Mouse (Mus musculus): Measurements from ENCODE around the gene Ppp2r1b. TPM values are rescaled to one million over a fixed set of nuclear protein-coding genes. Genes with fewer than 3 reads are reported as not detected.

The Ppp2r1b gene
- polyA plus RNA-seq, 1 experiment, result 30.2 TPM

- Histone ChIP-seq H3K4me1 (ENCODE audit: control insufficient read depth, insufficient read depth, low read length) (no peaks in the 10 kb centered on the region), H3K4me3 (replicated peaks; ENCODE audit: insufficient read depth, low read depth, low read length) (no peak overlapping the region), H3K27ac (ENCODE audit: insufficient read depth, low read length) (no peak overlapping the region), H3K27me3 (ENCODE audit: control insufficient read depth, insufficient read depth, low read length) (no peaks in the 10 kb centered on the region)
- TF ChIP-seq CTCF (IDR thresholded peaks at IDR 0.05; ENCODE audit: borderline replicate concordance, insufficient read depth, low read depth, low read length) (no peak), POLR2A (IDR thresholded peaks at IDR 0.05; ENCODE audit: borderline replicate concordance, insufficient read depth, low read length) (no peak)
- no peak for DNase-seq
- 95% methylated on average over 7 of the region's 7 CpGs for WGBS
Observed at GRCm38 (mm10) chr9:50811187-50811586, 33.9 kb upstream of the Ppp2r1b start.

- no peak for DNase-seq
- Histone ChIP-seq H3K27me3 (ENCODE audit: control insufficient read depth, insufficient read depth, low read length) (no peaks in the 10 kb centered on the region), H3K4me1 (ENCODE audit: control insufficient read depth, insufficient read depth, low read length) (no peaks in the 10 kb centered on the region), H3K27ac (ENCODE audit: insufficient read depth, low read length) (no peak overlapping the region), H3K4me3 (replicated peaks; ENCODE audit: insufficient read depth, low read depth, low read length) (no peak overlapping the region)
- WGBS, result 78% methylated on average over 2 of the region's 2 CpGs
- TF ChIP-seq CTCF (IDR thresholded peaks at IDR 0.05; ENCODE audit: borderline replicate concordance, insufficient read depth, low read depth, low read length) (no peak), POLR2A (IDR thresholded peaks at IDR 0.05; ENCODE audit: borderline replicate concordance, insufficient read depth, low read length) (no peak)
Observed at GRCm38 (mm10) chr9:50811746-50812145, 33.4 kb upstream of the Ppp2r1b start.

- TF ChIP-seq POLR2A (IDR thresholded peaks at IDR 0.05; ENCODE audit: borderline replicate concordance, insufficient read depth, low read length) (no peak), CTCF (IDR thresholded peaks at IDR 0.05; ENCODE audit: borderline replicate concordance, insufficient read depth, low read depth, low read length) (no peak)
- Histone ChIP-seq H3K4me3 (replicated peaks; ENCODE audit: insufficient read depth, low read depth, low read length) (no peak overlapping the region), H3K27ac (ENCODE audit: insufficient read depth, low read length) (no peak overlapping the region), H3K4me1 (ENCODE audit: control insufficient read depth, insufficient read depth, low read length) (no peaks in the 10 kb centered on the region), H3K27me3 (ENCODE audit: control insufficient read depth, insufficient read depth, low read length) (no peaks in the 10 kb centered on the region)
- 97% methylated on average over 5 of the region's 5 CpGs for WGBS
- DNase-seq, result no peak
Observed at GRCm38 (mm10) chr9:50813796-50814195, 31.3 kb upstream of the Ppp2r1b start.

- WGBS, result 96% methylated on average over 4 of the region's 4 CpGs
- TF ChIP-seq POLR2A (IDR thresholded peaks at IDR 0.05; ENCODE audit: borderline replicate concordance, insufficient read depth, low read length) (no peak), CTCF (IDR thresholded peaks at IDR 0.05; ENCODE audit: borderline replicate concordance, insufficient read depth, low read depth, low read length) (no peak)
- no peak for DNase-seq
Observed at GRCm38 (mm10) chr9:50815666-50816065, 29.4 kb upstream of the Ppp2r1b start.

GRCm38 (mm10) chr9:50816512-50816911, 28.6 kb upstream of the Ppp2r1b start:
- Histone ChIP-seq H3K27me3 (ENCODE audit: control insufficient read depth, insufficient read depth, low read length) (no peaks in the 10 kb centered on the region), H3K4me1 (ENCODE audit: control insufficient read depth, insufficient read depth, low read length) (no peaks in the 10 kb centered on the region), H3K27ac (ENCODE audit: insufficient read depth, low read length) (no peak overlapping the region), H3K4me3 (replicated peaks; ENCODE audit: insufficient read depth, low read depth, low read length) (no peak overlapping the region)
- 98% methylated on average over 1 of the region's 1 CpGs for WGBS
- TF ChIP-seq POLR2A (IDR thresholded peaks at IDR 0.05; ENCODE audit: borderline replicate concordance, insufficient read depth, low read length), result no peak
- TF ChIP-seq CTCF (IDR thresholded peaks at IDR 0.05; ENCODE audit: borderline replicate concordance, insufficient read depth, low read depth, low read length), result no peak
- no peak for DNase-seq

More at GRCm38 (mm10) chr9:50815666-50816065, 29.4 kb upstream of the Ppp2r1b start:
- Histone ChIP-seq H3K4me1 (ENCODE audit: control insufficient read depth, insufficient read depth, low read length) (no peaks in the 10 kb centered on the region), H3K27ac (ENCODE audit: insufficient read depth, low read length) (no peak overlapping the region), H3K4me3 (replicated peaks; ENCODE audit: insufficient read depth, low read depth, low read length) (no peak overlapping the region), H3K27me3 (ENCODE audit: control insufficient read depth, insufficient read depth, low read length) (no peaks in the 10 kb centered on the region)

GRCm38 (mm10) chr9:50818050-50818449, 27.1 kb upstream of the Ppp2r1b start:
- Histone ChIP-seq H3K27ac (ENCODE audit: insufficient read depth, low read length) (no peak overlapping the region), H3K4me1 (ENCODE audit: control insufficient read depth, insufficient read depth, low read length) (no peaks in the 10 kb centered on the region), H3K4me3 (replicated peaks; ENCODE audit: insufficient read depth, low read depth, low read length) (no peak overlapping the region), H3K27me3 (ENCODE audit: control insufficient read depth, insufficient read depth, low read length) (no peaks in the 10 kb centered on the region)
- DNase-seq, result no peak
- TF ChIP-seq POLR2A (IDR thresholded peaks at IDR 0.05; ENCODE audit: borderline replicate concordance, insufficient read depth, low read length) (no peak), CTCF (IDR thresholded peaks at IDR 0.05; ENCODE audit: borderline replicate concordance, insufficient read depth, low read depth, low read length) (no peak)
- WGBS, result 95% methylated on average over 6 of the region's 6 CpGs

- TF ChIP-seq POLR2A (IDR thresholded peaks at IDR 0.05; ENCODE audit: borderline replicate concordance, insufficient read depth, low read length) (no peak), CTCF (IDR thresholded peaks at IDR 0.05; ENCODE audit: borderline replicate concordance, insufficient read depth, low read depth, low read length) (no peak)
- H3K4me1 ChIP-seq (ENCODE audit: control insufficient read depth, insufficient read depth, low read length), result no peaks in the 10 kb centered on the region
- H3K4me3 ChIP-seq (replicated peaks; ENCODE audit: insufficient read depth, low read depth, low read length), result no peak overlapping the region
- WGBS, result 85% methylated on average over 6 of the region's 6 CpGs
- no peaks in the 10 kb centered on the region for H3K27me3 ChIP-seq (ENCODE audit: control insufficient read depth, insufficient read depth, low read length)
- DNase-seq, result no peak
- no peak overlapping the region for H3K27ac ChIP-seq (ENCODE audit: insufficient read depth, low read length)
Observed at GRCm38 (mm10) chr9:50819716-50820115, 25.4 kb upstream of the Ppp2r1b start.

- 94% methylated on average over 6 of the region's 6 CpGs for WGBS
- no peak for DNase-seq
- Histone ChIP-seq H3K27me3 (ENCODE audit: control insufficient read depth, insufficient read depth, low read length) (no peaks in the 10 kb centered on the region), H3K4me1 (ENCODE audit: control insufficient read depth, insufficient read depth, low read length) (no peaks in the 10 kb centered on the region), H3K4me3 (replicated peaks; ENCODE audit: insufficient read depth, low read depth, low read length) (no peak overlapping the region), H3K27ac (ENCODE audit: insufficient read depth, low read length) (no peak overlapping the region)
- TF ChIP-seq CTCF (IDR thresholded peaks at IDR 0.05; ENCODE audit: borderline replicate concordance, insufficient read depth, low read depth, low read length) (no peak), POLR2A (IDR thresholded peaks at IDR 0.05; ENCODE audit: borderline replicate concordance, insufficient read depth, low read length) (no peak)
Observed at GRCm38 (mm10) chr9:50821651-50822050, 23.4 kb upstream of the Ppp2r1b start.
